Mouse (Mus musculus) cerebellum, adult 18-20 months (tissue): ENCODE measurements at regions not wholly inside any gene's neighbourhood (a gene's known extent, or its start where the extent isn't known, plus 50 kb on each side); places are given as distances from the start of the nearest gene placed in this dataset.
"Not testable (repeated sequence)": the region's sequence is repeated elsewhere in the genome, so short reads cannot be mapped to it uniquely, and the experiment has no call there.

Experiments used
- DNase-seq, 2 experiments: peaks; one replicate each; pipeline ENCODE4 v3.0.0; 2021

DNA sequence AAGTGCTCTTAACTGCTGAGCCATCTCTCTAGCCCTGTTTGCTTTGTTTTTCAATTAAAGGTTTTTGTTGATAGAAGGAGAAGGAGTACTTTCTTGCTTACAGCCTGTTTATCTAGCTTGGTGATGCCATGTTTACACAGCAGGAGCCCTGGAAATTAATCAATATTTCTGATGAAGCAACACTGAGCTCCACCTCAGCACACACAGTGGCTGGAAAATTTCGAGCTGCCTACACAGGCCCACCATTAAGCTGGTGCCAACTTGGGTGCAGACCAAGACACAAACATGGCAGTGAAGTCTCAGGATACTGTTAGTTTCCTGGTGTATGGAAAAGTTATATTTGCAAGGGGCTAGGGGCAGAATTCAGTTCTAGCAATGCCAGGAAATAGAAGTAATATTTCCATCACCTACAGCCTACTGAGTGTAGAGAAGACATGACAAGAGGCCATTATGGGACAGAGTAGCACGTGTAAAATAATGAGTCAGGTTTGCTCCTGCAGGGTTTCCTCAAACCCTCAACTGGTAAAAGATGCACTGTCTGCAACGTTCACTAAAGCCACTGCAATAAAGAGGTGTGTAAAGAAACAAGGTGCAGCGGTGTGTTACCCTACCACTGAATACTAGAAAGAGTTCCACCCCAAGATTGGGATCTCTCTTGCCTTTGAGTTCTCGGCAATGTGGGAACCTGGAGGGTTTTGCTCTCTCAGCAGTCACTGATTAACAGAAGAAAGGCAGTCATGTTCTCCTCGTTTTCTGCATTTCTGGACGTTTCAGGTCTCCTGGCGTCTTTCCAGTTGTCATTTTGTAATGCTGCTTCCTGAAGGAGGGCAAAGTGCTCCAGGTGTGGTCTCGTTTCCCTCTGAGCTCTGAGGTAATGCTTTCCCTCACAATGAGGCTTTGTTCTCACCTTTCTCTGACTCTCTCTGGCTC, 108.8 kb upstream of the Fhl2 start:
- DNase-seq, result no peak

DNA sequence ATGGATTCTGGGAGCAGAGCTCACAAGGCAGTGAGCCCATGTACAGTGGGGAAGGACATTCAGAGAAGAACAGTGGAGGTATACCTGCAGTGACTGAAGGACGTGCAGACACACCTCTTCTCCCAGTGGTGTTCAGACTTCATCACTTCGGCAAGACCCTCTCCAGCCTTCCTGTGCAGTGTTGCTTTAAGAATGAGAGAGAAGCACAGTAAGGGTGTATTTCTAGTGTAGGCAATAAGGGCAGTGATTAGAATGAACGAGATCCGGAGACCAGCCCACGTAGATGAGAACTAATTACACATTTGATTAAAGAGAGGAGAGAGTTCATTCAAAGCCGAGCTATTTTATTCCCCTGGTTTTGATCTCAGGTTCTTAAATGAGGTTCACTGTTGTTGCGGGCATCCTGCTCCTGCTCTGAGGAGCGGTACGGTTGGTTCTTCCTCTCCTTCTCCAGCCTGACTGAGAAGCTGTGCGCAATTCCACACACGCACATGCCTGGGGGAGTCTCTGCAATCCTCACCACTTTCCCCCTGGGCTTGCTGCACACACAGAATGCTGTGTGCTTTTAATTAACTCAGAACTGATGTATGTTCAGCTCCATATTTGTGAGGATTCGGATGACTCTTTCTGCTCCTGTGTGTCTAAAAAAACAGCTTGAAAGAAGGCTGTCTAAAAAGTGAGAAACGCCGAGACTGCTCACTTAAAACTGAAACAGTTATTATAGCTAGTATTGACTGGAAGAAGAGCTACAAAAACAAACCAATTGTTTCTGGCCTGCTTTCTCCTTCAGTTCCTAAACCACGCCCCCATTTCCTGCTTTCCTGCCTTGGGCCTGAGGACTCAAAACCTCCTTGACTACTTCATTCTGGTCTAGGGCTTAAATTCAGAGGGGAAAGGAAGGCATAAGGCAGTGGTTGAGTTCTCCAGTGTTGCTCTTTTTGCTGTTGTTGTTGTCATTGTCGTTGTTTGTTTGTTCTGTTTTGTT, 114.2 kb upstream of the Fhl2 start:
- no peak for DNase-seq

DNA sequence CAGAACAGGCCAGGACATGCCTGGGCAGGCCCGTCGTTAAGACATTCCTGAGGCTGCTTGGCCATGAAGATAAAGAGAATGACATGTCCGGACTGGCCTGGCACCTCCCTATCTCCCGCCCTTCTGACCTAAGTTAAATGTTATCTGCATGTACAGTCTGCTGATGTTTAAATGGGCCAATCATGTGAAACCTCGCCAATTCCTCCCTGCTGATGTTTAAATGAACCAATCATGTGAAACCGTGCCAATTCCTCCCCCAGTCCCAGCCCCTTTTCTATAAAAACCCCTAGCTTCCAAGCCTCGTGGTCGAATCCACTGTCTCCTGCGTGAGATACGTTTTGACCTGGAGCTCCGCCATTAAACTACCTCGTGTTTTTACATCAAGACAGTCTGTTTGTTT, 119.5 kb upstream of the Fhl2 start:
- DNase-seq, result not testable (repeated sequence)

- DNase-seq, result peak; percentile 16 to 36
Observed at GRCm38 (mm10) chr1:43317076-43317871, 120.5 kb upstream of the Fhl2 start.

DNA sequence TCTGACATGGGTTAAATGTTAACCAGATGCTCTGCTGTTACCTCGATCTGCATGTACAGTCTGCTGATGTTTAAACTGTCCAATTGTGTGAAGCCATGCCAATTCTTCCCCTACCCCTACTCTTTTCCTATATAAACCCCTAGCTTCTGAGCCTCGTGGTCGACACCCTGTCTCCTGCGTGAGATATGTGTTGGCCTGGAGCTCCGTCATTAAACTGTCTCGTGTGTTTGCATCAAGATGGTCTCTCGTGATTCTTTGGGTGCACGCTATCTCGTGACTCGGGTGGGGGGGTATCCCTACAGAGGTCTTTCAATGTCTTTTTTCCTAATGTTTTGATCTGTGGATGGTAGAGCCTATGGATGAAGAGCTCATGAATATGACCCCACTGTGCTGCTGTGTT, 110.9 kb upstream of the Nck2 start:
- DNase-seq, result not testable (repeated sequence)

DNA sequence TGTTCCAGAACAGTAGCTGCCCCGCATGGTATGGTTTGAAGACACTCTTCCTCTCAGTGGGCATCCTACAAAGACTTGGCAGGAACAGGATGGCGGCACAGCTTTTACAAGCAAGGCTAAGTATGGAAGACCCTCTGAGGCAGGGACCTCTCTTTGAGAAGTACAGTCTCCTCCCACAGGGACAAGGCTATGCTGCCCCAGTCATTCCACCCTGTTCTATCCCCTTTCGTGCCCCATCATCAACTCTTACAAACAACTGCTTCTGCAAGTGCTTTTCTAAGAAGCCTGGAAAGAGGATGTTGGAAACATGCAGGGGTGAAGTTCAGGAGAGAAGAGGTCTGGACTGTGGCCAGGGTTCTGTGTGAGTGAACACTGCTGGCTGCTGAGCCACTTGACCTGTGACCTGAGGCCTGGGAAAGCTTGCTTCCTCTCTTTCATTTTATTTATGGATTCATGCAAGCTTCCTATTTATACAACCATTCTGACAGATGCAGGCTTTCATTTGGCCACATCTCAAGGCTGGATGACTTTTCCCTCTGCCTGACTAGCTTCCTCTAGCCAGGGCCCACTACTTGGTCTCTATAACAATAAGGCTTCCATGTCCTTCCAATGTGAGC, 107.1 kb upstream of the Nck2 start:
- DNase-seq, result no peak

GRCm38 (mm10) chr1:43338096-43338915, 106.1 kb upstream of the Nck2 start:
- no peak for DNase-seq

GRCm38 (mm10) chr1:43342848-43343247, 101.5 kb upstream of the Nck2 start:
- DNase-seq, result no peak

GRCm38 (mm10) chr1:43343410-43343809, 101.0 kb upstream of the Nck2 start:
- DNase-seq, result no peak

- no peak for DNase-seq
Observed at GRCm38 (mm10) chr1:43344001-43344400, 100.4 kb upstream of the Nck2 start.

DNA sequence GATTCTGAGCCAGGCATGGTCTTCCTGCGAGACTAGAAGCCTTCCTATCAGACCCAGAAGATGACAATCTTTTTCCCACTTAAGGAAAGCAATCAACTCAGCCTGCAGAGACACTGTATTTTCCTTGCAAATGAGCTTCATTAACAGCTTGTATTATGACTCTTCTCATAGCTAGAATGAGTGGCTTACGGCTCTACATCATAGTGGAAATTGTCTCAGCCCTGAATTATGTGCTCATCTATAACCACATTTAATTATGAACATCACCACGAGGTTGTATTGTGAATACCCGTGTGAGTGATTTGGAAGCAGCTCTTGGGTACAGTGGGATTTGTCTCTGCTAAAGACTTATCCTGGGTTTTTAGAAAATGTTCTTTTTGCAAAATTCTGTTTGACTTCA, 97.2 kb upstream of the Nck2 start:
- no peak for DNase-seq

- no peak for DNase-seq
Observed at GRCm38 (mm10) chr1:43349966-43350365, 94.4 kb upstream of the Nck2 start.

GRCm38 (mm10) chr1:43358191-43358590, 86.2 kb upstream of the Nck2 start:
- peak; percentile 20 for DNase-seq

- DNase-seq, result no peak
Observed at GRCm38 (mm10) chr1:43359662-43360061, 84.7 kb upstream of the Nck2 start.

GRCm38 (mm10) chr1:43360291-43360690, 84.1 kb upstream of the Nck2 start:
- DNase-seq, result no peak

- DNase-seq, result no peak
Observed at GRCm38 (mm10) chr1:43360741-43361140, 83.6 kb upstream of the Nck2 start.

DNA sequence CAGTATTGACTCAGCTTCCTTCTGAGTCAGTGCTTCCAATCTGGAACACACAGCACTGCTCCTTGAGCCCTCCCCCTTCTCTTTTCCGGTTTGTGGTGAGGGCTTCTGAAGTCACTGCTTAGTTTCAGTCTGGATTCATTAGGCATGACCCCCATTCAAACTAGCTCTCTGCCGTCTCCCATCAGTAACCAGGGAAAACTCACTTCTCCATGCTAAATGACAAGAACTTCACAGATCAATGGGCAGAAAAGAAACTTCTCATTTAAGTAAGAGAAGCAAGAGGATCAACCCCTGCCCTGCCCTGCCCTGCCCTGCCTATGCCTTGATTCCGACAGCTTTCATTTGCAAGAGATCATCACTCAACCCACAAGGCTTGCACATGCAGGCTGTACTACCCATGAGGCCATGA, 82.9 kb upstream of the Nck2 start:
- DNase-seq, result no peak

DNA sequence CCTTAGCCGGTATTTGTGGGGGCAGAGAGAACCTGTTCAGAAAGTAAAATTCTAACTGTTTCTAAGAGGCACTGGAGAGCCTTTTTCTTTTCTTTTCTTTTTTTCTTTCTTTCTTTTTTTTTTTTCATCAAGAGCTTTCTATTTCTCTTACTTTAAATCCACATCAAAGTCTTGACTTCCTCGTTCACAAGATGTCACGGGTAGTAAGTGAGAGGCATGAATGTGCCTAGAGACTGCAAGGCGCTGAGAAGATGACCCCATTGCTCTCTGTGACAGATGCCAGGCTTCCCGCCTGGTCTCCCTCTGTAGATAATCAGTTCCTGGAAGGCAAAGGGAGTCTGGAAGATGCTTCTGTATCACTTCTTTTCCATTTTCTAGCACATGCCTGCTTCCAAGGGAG, 82.2 kb upstream of the Nck2 start:
- no peak for DNase-seq

DNA sequence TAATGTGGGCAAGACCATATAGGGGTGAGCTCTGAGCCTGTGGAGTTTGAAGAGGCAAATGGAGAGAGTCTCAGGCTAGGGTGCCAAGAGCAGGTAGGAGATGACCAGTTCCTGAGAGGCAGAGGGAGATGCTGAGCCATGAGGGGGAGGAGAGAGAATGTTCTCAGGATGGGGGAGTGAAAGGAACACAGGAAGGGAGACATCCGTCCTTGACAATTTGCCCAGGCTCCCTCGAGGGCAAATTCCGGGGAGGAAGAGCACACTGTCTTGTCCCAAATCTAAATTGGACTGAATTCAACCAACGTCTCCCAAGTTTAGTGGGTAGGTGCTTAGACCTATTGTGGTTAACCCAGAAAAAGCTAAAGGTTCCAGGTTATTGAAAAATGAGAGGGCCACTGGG, 81.2 kb upstream of the Nck2 start:
- no peak for DNase-seq

DNA sequence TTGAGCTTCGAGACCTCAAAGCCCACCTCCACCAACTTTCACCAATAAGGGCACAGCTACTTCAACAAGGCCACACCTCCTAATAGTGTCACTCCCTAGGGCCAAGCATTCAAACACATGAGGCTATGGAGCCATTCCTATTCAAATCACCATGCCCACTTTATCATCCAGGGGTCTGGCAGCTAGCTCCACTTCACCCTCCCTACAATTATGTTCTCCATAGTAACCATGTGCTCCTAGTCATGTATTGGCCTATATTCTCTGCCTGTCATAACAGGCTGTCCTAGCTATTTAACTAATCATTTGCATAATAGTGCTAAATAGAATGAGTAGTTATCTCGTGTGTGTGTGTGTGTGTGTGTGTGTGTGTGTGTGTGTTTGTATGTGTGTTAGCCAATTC, 77.9 kb upstream of the Nck2 start:
- DNase-seq, result no peak

GRCm38 (mm10) chr1:43367151-43367895, 77.1 kb upstream of the Nck2 start:
- DNase-seq, result no peak
